Comparison of ENCODE assay signal across 8 mouse cellular contexts in the genomic region with DNA sequence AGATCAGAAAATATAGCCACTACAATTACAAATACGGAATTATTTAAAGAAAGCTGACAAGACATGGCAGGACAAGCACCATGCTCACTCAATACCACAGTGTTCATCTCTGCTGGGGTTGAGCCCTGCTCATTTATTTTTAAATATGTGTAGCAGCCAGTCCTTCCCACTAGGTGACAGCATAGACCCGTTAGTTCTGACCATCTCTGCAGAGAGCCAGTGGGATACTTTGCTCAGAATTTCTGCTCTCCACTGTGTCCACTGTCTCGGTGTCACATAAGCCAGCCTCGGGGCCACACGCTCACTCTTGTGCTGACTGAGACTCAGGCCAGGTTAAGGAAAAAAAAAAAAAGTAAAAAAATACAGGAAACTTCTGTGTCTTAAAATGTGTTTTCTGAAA.
DNase-seq lines count a peak whose midpoint lies in the region; ATAC-seq and TF ChIP-seq lines count a peak whose summit lies in the region.

No protein-coding gene starts in this region.

- ATAC-seq in forebrain, embryonic 13.5 days: peak; percentile 78
- ATAC-seq in hindbrain, embryonic 14.5 days (ENCODE audit: low FRiP score): peak; percentile 86

- TF ChIP-seq CTCF in gastrocnemius, adult 2 months (IDR thresholded peaks at IDR 0.05): peak; percentile 83
- peak; percentile 47 for TF ChIP-seq CTCF in bone marrow macrophage, adult 2 months (IDR thresholded peaks at IDR 0.05; ENCODE audit: low read depth, low read length)

- peak; percentile 40 for DNase-seq in gastrocnemius, adult 2 months
- DNase-seq in gastrocnemius, postnatal 25 days: no peak
- DNase-seq in hindbrain, embryonic 14.5 days (ENCODE audit: low spot score): peak; percentile 79
- peak; percentile 39 to 40 for DNase-seq in layer of hippocampus, postnatal 25 days (ENCODE audit: extremely low spot score in 1 of 2, low spot score in 1 of 2)
- DNase-seq in mesoderm, embryonic 11.5 days (ENCODE audit: low read depth, low spot score): peak; percentile 64
- peak; percentile 27 for DNase-seq in right cerebral cortex, postnatal 4 days

- H3K4me3 ChIP-seq in gastrocnemius, adult 2 months: no peak overlapping the region
- no peak overlapping the region for H3K4me3 ChIP-seq in bone marrow macrophage, adult 2 months (ENCODE audit: insufficient read depth, low read length)
- no peak overlapping the region for H3K4me3 ChIP-seq in forebrain, embryonic 13.5 days
- no peak overlapping the region for H3K4me3 ChIP-seq in hindbrain, embryonic 14.5 days (replicated peaks; ENCODE audit: low read length)

- H3K4me1 ChIP-seq in bone marrow macrophage, adult 2 months (ENCODE audit: control insufficient read depth, insufficient read depth, low read length): peaks cover 14% of the 10 kb centered on the region
- 0 out of 2 replicates have a peak, but pooled peaks cover 11% of the 10 kb centered on the region for H3K4me1 ChIP-seq in forebrain, embryonic 13.5 days
- no peaks in the 10 kb centered on the region for H3K4me1 ChIP-seq in hindbrain, embryonic 14.5 days (replicated peaks; ENCODE audit: control insufficient read depth, insufficient read depth, low read length)

- H3K36me3 ChIP-seq in forebrain, embryonic 13.5 days (ENCODE audit: poor library complexity, severe bottlenecking): peaks cover 19% of the 10 kb centered on the region
- H3K36me3 ChIP-seq in hindbrain, embryonic 14.5 days (replicated peaks; ENCODE audit: control insufficient read depth, insufficient read depth): peaks cover 17% of the 10 kb centered on the region

- 39% methylated on average over 5 of the region's 5 CpGs for WGBS in forebrain, embryonic 13.5 days
- WGBS in hindbrain, embryonic 14.5 days: 34% methylated on average over 5 of the region's 5 CpGs

- H3K4me2 ChIP-seq in forebrain, embryonic 13.5 days: no peak overlapping the region
- H3K4me2 ChIP-seq in hindbrain, embryonic 14.5 days (replicated peaks): no peak overlapping the region

- H3K27ac ChIP-seq in gastrocnemius, adult 2 months: no peak overlapping the region
- H3K27ac ChIP-seq in bone marrow macrophage, adult 2 months (ENCODE audit: insufficient read depth, low read depth, low read length): no peak overlapping the region
- H3K27ac ChIP-seq in forebrain, embryonic 13.5 days: no peak overlapping the region
- H3K27ac ChIP-seq in hindbrain, embryonic 14.5 days: no peak overlapping the region

- 0 out of 2 replicates have a peak, but pooled peaks cover 8% of the 10 kb centered on the region for H3K9me3 ChIP-seq in forebrain, embryonic 13.5 days (replicated peaks)
- no peaks in the 10 kb centered on the region for H3K9me3 ChIP-seq in hindbrain, embryonic 14.5 days (ENCODE audit: control insufficient read depth, low read length)

- intact Hi-C loops in gastrocnemius, adult 2 months (cut with DNase I): loop anchor here (1.0 kb wide), 1 partner anchor 323 kb away; no protein-coding TSS in a partner anchor

- H3K9ac ChIP-seq in forebrain, embryonic 13.5 days: no peak overlapping the region
- no peak overlapping the region for H3K9ac ChIP-seq in hindbrain, embryonic 14.5 days

- no peak for TF ChIP-seq POLR2A in bone marrow macrophage, adult 2 months (IDR thresholded peaks at IDR 0.05; ENCODE audit: borderline replicate concordance, low read depth, low read length)

- H3K27me3 ChIP-seq in forebrain, embryonic 13.5 days: no peaks in the 10 kb centered on the region
- H3K27me3 ChIP-seq in hindbrain, embryonic 14.5 days (ENCODE audit: control insufficient read depth, insufficient read depth, low read length): no peaks in the 10 kb centered on the region
